Mouse (Mus musculus) embryonic facial prominence, embryonic 15.5 days (tissue): ENCODE measurements around the gene Tacc2. TPM values are rescaled to one million over a fixed set of nuclear protein-coding genes. Genes with fewer than 3 reads are reported as not detected.

Experiments
- ATAC-seq: fragments of 200-750 bp; cut with Nextera tagmentation; 2 replicates; pipeline ENCODE4 v1.8.0; 2017; ENCODE audit warnings: low read depth, moderate TSS enrichment; ENCODE audit not compliant: insufficient number of reproducible peaks, low FRiP score, low TSS enrichment
- H3K27ac ChIP-seq: fragments of 300-500 bp; sonication (generic); replicated peaks from 2 replicates; pipeline ENCODE4 v1.5.1; 2015; ENCODE audit warnings: mild to moderate bottlenecking, inconsistent platforms
- H3K27me3 ChIP-seq: fragments of 300-500 bp; sonication (generic); 2 replicates; pipeline ENCODE4 v1.6.1; 2015; ENCODE audit warnings: inconsistent platforms
- H3K36me3 ChIP-seq: fragments of 300-500 bp; sonication (generic); 2 replicates; pipeline ENCODE4 v1.6.1; 2015; ENCODE audit warnings: mild to moderate bottlenecking, inconsistent platforms
- H3K4me1 ChIP-seq: fragments of 300-500 bp; sonication (generic); 2 replicates; pipeline ENCODE4 v1.6.1; 2015; ENCODE audit warnings: inconsistent platforms
- H3K4me2 ChIP-seq: fragments of 300-500 bp; sonication (generic); replicated peaks from 2 replicates; pipeline ENCODE4 v1.6.1; 2015; ENCODE audit warnings: mild to moderate bottlenecking, inconsistent platforms
- H3K4me3 ChIP-seq: fragments of 300-500 bp; sonication (generic); replicated peaks from 2 replicates; pipeline ENCODE4 v1.5.1; 2015; ENCODE audit warnings: mild to moderate bottlenecking, inconsistent platforms
- H3K9ac ChIP-seq: fragments of 300-500 bp; sonication (generic); 2 replicates; pipeline ENCODE4 v1.6.1; 2015; ENCODE audit warnings: inconsistent platforms
- H3K9me3 ChIP-seq: fragments of 300-500 bp; sonication (generic); replicated peaks from 2 replicates; pipeline ENCODE4 v1.6.1; 2016; ENCODE audit warnings: inconsistent platforms
- WGBS: fragments of 180-500 bp; shearing (Covaris S2); methylation state at CpG from one replicate; pipeline ENCODE4 v1.1.7; 2015; 5-methylcytosine and 5-hydroxymethylcytosine counted together
- polyA plus RNA-seq: library from polyadenylated mRNA; unstranded; fragments of >200 nt; fragmentation: Nextera tagmentation; extraction: Ambion mirVana; gene quantifications from 2 replicates; pipeline ENCODE4 v1.2.1, GENCODE M21; 2015

Gene Tacc2
- polyA plus RNA-seq, 1 experiment from 2014 or later, result 46.0 TPM

- Histone ChIP-seq H3K9me3 (no peaks in the 10 kb centered on the region), H3K36me3 (no peaks in the 10 kb centered on the region), H3K4me2 (no peak overlapping the region), H3K4me3 (no peak overlapping the region), H3K4me1 (no peaks in the 10 kb centered on the region), H3K9ac (no peak overlapping the region), H3K27me3 (no peaks in the 10 kb centered on the region), H3K27ac (no peak overlapping the region)
- no peak for ATAC-seq
- 76% methylated on average over 10 of the region's 10 CpGs for WGBS
These were observed 222.2 kb downstream of the Tacc2 start for GRCm38 (mm10) chr7:130799418-130799817.

DNA sequence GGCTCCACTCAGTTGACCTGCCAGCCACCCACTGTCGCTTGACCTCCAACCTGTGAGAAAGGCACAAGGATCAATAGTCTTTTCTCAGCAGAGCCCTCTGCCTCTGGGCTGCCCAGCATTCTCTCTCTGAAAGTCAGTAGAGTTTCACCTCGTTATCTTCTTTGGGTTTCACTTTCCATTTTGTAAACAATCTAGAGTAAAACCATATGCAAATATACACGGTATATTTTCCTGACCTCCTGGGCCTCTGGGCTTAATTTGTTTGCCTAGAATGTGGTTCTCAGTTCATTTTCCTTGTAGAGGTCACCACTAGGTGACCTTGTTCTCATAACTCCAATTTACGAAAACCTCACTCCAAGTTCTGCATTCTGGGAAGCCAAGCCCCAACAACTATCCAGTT, 223.4 kb downstream of the Tacc2 start:
- H3K9ac ChIP-seq, result no peak overlapping the region
- no peak overlapping the region for H3K27ac ChIP-seq
- no peaks in the 10 kb centered on the region for H3K27me3 ChIP-seq
- no peak overlapping the region for H3K4me2 ChIP-seq
- whole genome bisulfite sequencing, result 45% methylated on average over 4 of the region's 4 CpGs
- H3K4me1 ChIP-seq, result no peaks in the 10 kb centered on the region
- H3K9me3 ChIP-seq, result no peaks in the 10 kb centered on the region
- no peak overlapping the region for H3K4me3 ChIP-seq
- no peak for ATAC-seq
- H3K36me3 ChIP-seq, result no peaks in the 10 kb centered on the region

DNA sequence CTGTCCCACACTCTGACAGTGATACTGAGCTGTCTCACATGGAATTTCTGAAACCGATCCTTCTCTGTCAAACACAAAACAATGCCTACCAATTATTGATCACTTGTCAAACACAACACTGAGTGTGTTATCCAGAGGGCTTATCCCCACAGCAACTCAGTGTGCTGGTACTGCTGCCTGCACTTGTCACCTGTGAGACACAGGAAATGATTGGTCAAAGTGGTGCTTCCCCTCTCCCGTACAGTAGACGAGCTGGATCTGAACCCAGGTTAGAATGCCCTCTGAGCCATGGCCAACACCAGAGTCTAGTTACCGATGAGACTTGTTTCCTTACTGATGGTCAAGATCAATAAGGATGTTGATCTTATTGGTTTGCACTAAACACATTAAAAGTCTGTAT, 224.6 kb downstream of the Tacc2 start:
- no peaks in the 10 kb centered on the region for H3K9me3 ChIP-seq

GRCm38 (mm10) chr7:130803251-130803825, 226.1 kb downstream of the Tacc2 start:
- no peak overlapping the region for H3K9ac ChIP-seq
- no peaks in the 10 kb centered on the region for H3K36me3 ChIP-seq
- no peaks in the 10 kb centered on the region for H3K27me3 ChIP-seq
- 79% methylated on average over 8 of the region's 8 CpGs for WGBS
- 0 out of 2 replicates have a peak, but pooled peaks cover 4% of the 10 kb centered on the region for H3K4me1 ChIP-seq
- H3K9me3 ChIP-seq, result no peaks in the 10 kb centered on the region
- H3K27ac ChIP-seq, result no peak overlapping the region
- H3K4me2 ChIP-seq, result no peak overlapping the region
- H3K4me3 ChIP-seq, result no peak overlapping the region
- no peak for ATAC-seq

More for the DNA sequence above, 224.6 kb downstream of the Tacc2 start:
- no peaks in the 10 kb centered on the region for H3K4me1 ChIP-seq
- H3K4me3 ChIP-seq, result no peak overlapping the region
- no peak for ATAC-seq
- no peak overlapping the region for H3K27ac ChIP-seq
- no peak overlapping the region for H3K4me2 ChIP-seq
- 88% methylated on average over 4 of the region's 4 CpGs for WGBS
- no peaks in the 10 kb centered on the region for H3K36me3 ChIP-seq
- no peak overlapping the region for H3K9ac ChIP-seq
- no peaks in the 10 kb centered on the region for H3K27me3 ChIP-seq

GRCm38 (mm10) chr7:130804991-130805390, 227.8 kb downstream of the Tacc2 start:
- ATAC-seq, result no peak
- H3K27ac ChIP-seq, result no peak overlapping the region
- no peak overlapping the region for H3K9ac ChIP-seq
- no peak overlapping the region for H3K4me2 ChIP-seq
- 85% methylated on average over 5 of the region's 5 CpGs for WGBS
- H3K27me3 ChIP-seq, result no peaks in the 10 kb centered on the region
- H3K36me3 ChIP-seq, result no peaks in the 10 kb centered on the region
- 0 out of 2 replicates have a peak, but pooled peaks cover 4% of the 10 kb centered on the region for H3K4me1 ChIP-seq
- H3K9me3 ChIP-seq, result no peaks in the 10 kb centered on the region
- no peak overlapping the region for H3K4me3 ChIP-seq

DNA sequence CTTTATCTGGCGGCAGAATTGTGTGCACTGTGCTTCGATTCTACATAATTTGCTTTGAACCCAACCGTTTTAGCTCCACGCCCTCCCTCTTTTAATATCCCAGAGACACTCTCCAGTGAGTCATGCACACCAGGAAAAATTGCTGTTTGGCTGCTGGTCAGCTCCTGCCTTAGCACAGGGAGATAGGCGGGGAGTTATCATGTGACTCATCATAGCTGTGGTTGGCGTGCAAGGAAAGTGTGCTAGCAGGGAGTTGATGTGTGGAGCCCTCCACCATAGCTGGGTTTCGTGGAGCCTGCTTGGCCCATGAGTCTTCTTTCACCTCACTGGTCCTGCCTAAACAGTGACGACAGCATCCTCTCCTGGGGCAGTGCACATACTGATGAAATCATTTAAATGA, 230.5 kb downstream of the Tacc2 start:
- Histone ChIP-seq H3K36me3 (no peaks in the 10 kb centered on the region), H3K9ac (no peak overlapping the region), H3K27ac (no peak overlapping the region), H3K4me2 (no peak overlapping the region), H3K9me3 (no peaks in the 10 kb centered on the region), H3K27me3 (no peaks in the 10 kb centered on the region), H3K4me3 (no peak overlapping the region), H3K4me1 (0 out of 2 replicates have a peak, but pooled peaks cover 4% of the 10 kb centered on the region)
- 56% methylated on average over 8 of the region's 8 CpGs for WGBS
- ATAC-seq, result no peak

- no peaks in the 10 kb centered on the region for H3K36me3 ChIP-seq
- no peak overlapping the region for H3K27ac ChIP-seq
- H3K9ac ChIP-seq, result no peak overlapping the region
- no peaks in the 10 kb centered on the region for H3K27me3 ChIP-seq
- no peak overlapping the region for H3K4me2 ChIP-seq
- H3K9me3 ChIP-seq, result no peaks in the 10 kb centered on the region
- 0 out of 2 replicates have a peak, but pooled peaks cover 4% of the 10 kb centered on the region for H3K4me1 ChIP-seq
- no peak for ATAC-seq
- H3K4me3 ChIP-seq, result no peak overlapping the region
- 58% methylated on average over 6 of the region's 6 CpGs for WGBS
These were observed 231.5 kb downstream of the Tacc2 start for GRCm38 (mm10) chr7:130808694-130809093.

DNA sequence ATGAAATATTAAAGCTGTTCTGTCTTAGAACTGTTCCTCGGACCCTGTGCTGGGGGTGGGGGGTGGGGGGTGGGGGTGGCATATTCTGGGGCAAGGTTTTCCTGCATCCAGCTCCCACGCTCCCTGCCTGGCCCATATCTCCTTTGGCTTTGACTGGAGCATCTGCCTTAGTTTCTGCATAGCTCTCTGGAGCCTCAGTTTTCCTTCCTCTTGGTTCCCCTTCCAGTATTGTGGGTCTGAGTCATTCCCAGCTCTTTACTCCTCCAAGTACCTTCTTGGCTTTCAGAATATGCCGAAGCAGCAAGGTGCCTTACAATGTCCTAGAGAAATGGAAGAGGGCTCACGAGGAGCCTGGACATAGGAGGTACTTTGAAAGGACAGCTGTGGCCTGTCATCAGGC, 233.0 kb downstream of the Tacc2 start:
- Histone ChIP-seq H3K4me2 (no peak overlapping the region), H3K36me3 (no peaks in the 10 kb centered on the region), H3K4me3 (no peak overlapping the region), H3K27ac (no peak overlapping the region), H3K9ac (no peak overlapping the region), H3K27me3 (no peaks in the 10 kb centered on the region), H3K4me1 (0 out of 2 replicates have a peak, but pooled peaks cover 4% of the 10 kb centered on the region), H3K9me3 (no peaks in the 10 kb centered on the region)
- ATAC-seq, result no peak
- 78% methylated on average over 4 of the region's 4 CpGs for WGBS

DNA sequence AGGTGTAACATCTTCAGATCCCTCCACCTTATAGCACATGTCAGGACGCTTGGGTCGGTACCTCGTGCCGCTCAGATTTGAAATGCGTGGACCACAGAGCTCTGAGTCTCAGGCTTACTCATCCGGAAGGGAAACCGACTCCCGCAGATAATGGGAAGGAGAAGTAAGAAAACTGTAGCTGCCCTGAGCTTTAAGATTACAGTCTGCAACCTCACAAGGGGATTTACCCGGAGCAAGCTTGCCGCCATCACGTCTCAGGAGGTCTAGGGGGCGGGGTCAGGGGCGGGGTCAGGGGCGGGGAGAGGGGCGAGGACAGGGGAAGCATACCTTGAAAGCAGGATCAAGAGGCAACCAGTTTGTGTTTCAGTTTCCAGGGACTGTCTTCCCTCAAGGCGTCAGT, 235.2 kb downstream of the Tacc2 start:
- Histone ChIP-seq H3K27ac (no peak overlapping the region), H3K27me3 (no peaks in the 10 kb centered on the region), H3K9me3 (no peaks in the 10 kb centered on the region), H3K4me3 (no peak overlapping the region), H3K36me3 (no peaks in the 10 kb centered on the region), H3K4me1 (0 out of 2 replicates have a peak, but pooled peaks cover under 1% of the 10 kb centered on the region), H3K4me2 (no peak overlapping the region), H3K9ac (no peak overlapping the region)
- 40% methylated on average over 16 of the region's 16 CpGs for WGBS
- no peak for ATAC-seq

Other genes starting within 250 kb of the Tacc2 start
- gene Ate1, start 57.1 kb upstream of the Tacc2 start, polyA plus RNA-seq, result 57.4 and 59.7 TPM in 2 replicates
- 128 and 131 TPM in 2 replicates for gene Nsmce4a, start 4.3 kb upstream of the Tacc2 start, polyA plus RNA-seq
- not detected in 2 replicates for gene Btbd16, start 196.6 kb downstream of the Tacc2 start, polyA plus RNA-seq